8 mouse cellular contexts compared by ENCODE assay signal in the genomic region with DNA sequence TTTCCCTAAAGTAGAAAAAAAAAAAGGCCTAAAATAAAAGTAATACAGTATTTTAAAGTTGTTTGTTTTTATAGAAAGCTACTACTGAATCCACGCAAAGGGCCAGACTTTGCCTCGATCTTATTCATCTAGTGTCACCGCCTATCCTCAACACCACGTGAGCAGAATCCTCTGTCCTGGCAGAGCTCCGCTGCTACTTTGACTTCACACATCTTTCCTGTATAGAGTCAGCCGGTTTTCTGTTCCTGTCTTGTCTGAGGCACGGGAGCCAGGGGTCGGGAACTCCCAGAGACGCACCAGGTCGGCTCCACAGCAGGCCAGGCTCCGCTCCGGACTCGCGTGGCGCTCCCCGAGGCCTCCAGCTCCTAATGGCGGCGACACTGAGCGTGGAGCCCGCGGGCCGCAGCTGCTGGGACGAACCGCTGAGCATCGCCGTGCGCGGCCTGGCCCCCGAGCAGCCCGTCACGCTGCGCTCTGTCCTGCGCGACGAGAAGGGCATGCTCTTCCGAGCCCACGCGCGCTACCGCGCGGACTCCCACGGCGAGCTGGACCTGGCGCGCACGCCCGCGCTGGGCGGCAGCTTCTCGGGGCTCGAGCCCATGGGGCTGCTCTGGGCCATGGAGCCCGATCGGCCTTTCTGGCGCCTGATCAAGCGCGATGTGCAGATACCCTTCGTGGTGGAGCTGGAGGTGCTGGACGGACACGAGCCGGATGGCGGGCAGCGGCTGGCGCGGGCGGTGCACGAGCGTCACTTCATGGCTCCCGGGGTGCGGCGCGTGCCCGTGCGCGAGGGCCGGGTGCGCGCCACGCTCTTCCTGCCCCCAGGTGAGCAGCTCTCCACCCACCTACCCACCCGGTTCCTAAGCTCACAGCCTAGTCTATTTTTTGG. TPM values are rescaled to one million over a fixed set of nuclear protein-coding genes. Genes with fewer than 3 reads are reported as not detected.
DNase-seq lines count a peak whose midpoint lies in the region; ATAC-seq and TF ChIP-seq lines count a peak whose summit lies in the region.
"Not testable (repeated sequence)": the region's sequence is repeated elsewhere in the genome, so short reads cannot be mapped to it uniquely, and the experiment has no call there.

Acot6 (plus strand) TSS at position 51 of the 889 bp plus-strand sequence.

- not testable (repeated sequence) for TF ChIP-seq POLR2A in myocyte (IDR thresholded peaks at IDR 0.05; ENCODE audit: insufficient read length, low read depth)

- DNase-seq in cerebellum, adult 11-12 months = peak; percentile 53
- peak; percentile 56 to 59 for DNase-seq in heart, postnatal 10 days
- peak; percentile 54 for DNase-seq in kidney, postnatal 14 days
- peak; percentile 17 for DNase-seq in liver, embryonic 13.5 days

- H3K27me3 ChIP-seq in forebrain, embryonic 13.5 days; liver, embryonic 13.5 days; myocyte (ENCODE audit: control insufficient read depth, insufficient read depth, insufficient read length); stomach, embryonic 14.5 days (ENCODE audit: control insufficient read depth, insufficient read depth, low read length): not testable (repeated sequence)

- H3K9ac ChIP-seq in forebrain, embryonic 13.5 days = peak within 1 kb of the TSS; percentile 75
- H3K9ac ChIP-seq in liver, embryonic 13.5 days = peak within 1 kb of the TSS; percentile 70
- peak within 1 kb of the TSS; percentile 57 for H3K9ac ChIP-seq in stomach, embryonic 14.5 days (replicated peaks; ENCODE audit: low read depth, low read length)

- not testable (repeated sequence) for H3K4me1 ChIP-seq in forebrain, embryonic 13.5 days; stomach, embryonic 14.5 days (ENCODE audit: control insufficient read depth, insufficient read depth, low read length)
- peaks cover 14% of the 10 kb centered on the region; the same call in 1 of the 2 replicates for H3K4me1 ChIP-seq in liver, embryonic 13.5 days (replicated peaks)

- H3K27ac ChIP-seq in forebrain, embryonic 13.5 days; liver, embryonic 13.5 days; stomach, embryonic 14.5 days (ENCODE audit: low read length): not testable (repeated sequence)

- peak within 1 kb of the TSS; percentile 78 for H3K4me2 ChIP-seq in forebrain, embryonic 13.5 days
- peak within 1 kb of the TSS; percentile 85 for H3K4me2 ChIP-seq in liver, embryonic 13.5 days
- H3K4me2 ChIP-seq in myocyte (ENCODE audit: low read depth) = peak within 1 kb of the TSS; percentile 61
- H3K4me2 ChIP-seq in stomach, embryonic 14.5 days (replicated peaks; ENCODE audit: low read depth, low read length) = peak within 1 kb of the TSS; percentile 49

- peak; percentile 85 for ATAC-seq in CD4-positive, CD25-positive, alpha-beta regulatory T cell, adult 4 months
- ATAC-seq in forebrain, embryonic 13.5 days = peak; percentile 74
- peak; percentile 70 for ATAC-seq in liver, embryonic 13.5 days (ENCODE audit: low read depth)
- peak; percentile 69; the same call in 1 of the 2 replicates for ATAC-seq in stomach, embryonic 14.5 days (ENCODE audit: insufficient number of reproducible peaks, insufficient read depth, low FRiP score, low read depth)

- intact Hi-C loops in heart, postnatal 10 days (cut with DNase I) = not testable (repeated sequence)

- H3K4me3 ChIP-seq in forebrain, embryonic 13.5 days = peak within 1 kb of the TSS; percentile 54
- H3K4me3 ChIP-seq in liver, embryonic 13.5 days (replicated peaks) = peak within 1 kb of the TSS; percentile 64
- H3K4me3 ChIP-seq in myocyte = peak within 1 kb of the TSS; percentile 14
- H3K4me3 ChIP-seq in stomach, embryonic 14.5 days (ENCODE audit: low read depth, low read length) = peak within 1 kb of the TSS; percentile 38

- not testable (repeated sequence) for H3K79me2 ChIP-seq in myocyte (ENCODE audit: control insufficient read depth, insufficient read depth)

- H3K36me3 ChIP-seq in forebrain, embryonic 13.5 days (ENCODE audit: poor library complexity, severe bottlenecking); liver, embryonic 13.5 days; myocyte (ENCODE audit: control insufficient read depth, insufficient read depth); stomach, embryonic 14.5 days (ENCODE audit: control insufficient read depth, insufficient read depth, low read length): not testable (repeated sequence)

- WGBS in forebrain, embryonic 13.5 days = under 1% methylated on average over 47 of the region's 80 CpGs
- WGBS in liver, embryonic 13.5 days (ENCODE audit: insufficient replicate concordance) = under 1% methylated on average over 80 of the region's 80 CpGs
- WGBS in stomach, embryonic 14.5 days = under 1% methylated on average over 74 of the region's 80 CpGs

- H3ac ChIP-seq in myocyte (ENCODE audit: control insufficient read depth, insufficient read length) = peak within 1 kb of the TSS; percentile 22

- H3K9me3 ChIP-seq in forebrain, embryonic 13.5 days (replicated peaks); liver, embryonic 13.5 days (replicated peaks); stomach, embryonic 14.5 days (ENCODE audit: control insufficient read depth, low read depth, low read length): not testable (repeated sequence)

TF ChIP-seq in myocyte, 11 proteins besides CTCF, POLR2A, EP300 and RAD21:
- TF ChIP-seq USF1 (IDR thresholded peaks at IDR 0.05; ENCODE audit: low read depth) = peak; percentile 53
- peak in 1 of 3 experiments; percentile 17 for TF ChIP-seq MYOD1 (IDR thresholded peaks at IDR 0.05; ENCODE audit: control insufficient read depth in 1 of 3, insufficient read length in 2 of 3, low read depth in 2 of 3)

RNA-seq across cellular contexts. Expression of gene Acot6, which starts in this region (rescaled TPM):
- polyA plus RNA-seq in CD4-positive, CD25-positive, alpha-beta regulatory T cell, adult 4 months (2017; shearing (Covaris generic)) = 1 to 10 TPM in 1 of 2 experiments, under 1 TPM in 1; 0.77 to 1.0 TPM
- 0.84 and 0.99 TPM in 2 replicates for polyA plus RNA-seq in forebrain, embryonic 13.5 days (2015; fragmentation: Nextera tagmentation; extraction: Ambion mirVana)
- 1 to 10 TPM; 3.3 to 3.8 TPM for total RNA-seq in heart, postnatal 10 days (2021)
- polyA plus RNA-seq in liver, embryonic 13.5 days (2015; fragmentation: Nextera tagmentation; extraction: Ambion mirVana) = 0.40 and 0.51 TPM in 2 replicates
- 1.2 TPM for polyA plus RNA-seq in myocyte (2012; fragmentation: generic; extraction: Trizol)
- 1.7 and 2.5 TPM in 2 replicates for polyA plus RNA-seq in stomach, embryonic 14.5 days (2014; fragmentation: Nextera tagmentation; extraction: Ambion mirVana)

Comparison
In these comparisons a context has a peak if more than half of its experiments do, and no peak if none do; other contexts are left out.
1. Peak in ATAC-seq, H3K4me3 ChIP-seq, H3K9ac ChIP-seq and H3K4me2 ChIP-seq in forebrain, embryonic 13.5 days; RNA of the gene not detected or under 1 TPM.
2. Peak in DNase-seq, ATAC-seq, H3K4me3 ChIP-seq, H3K9ac ChIP-seq and H3K4me2 ChIP-seq in liver, embryonic 13.5 days; RNA of the gene not detected or under 1 TPM.
3. H3K4me3 ChIP-seq: peak in every context shown above with its lines; median percentile 64 in liver, embryonic 13.5 days; 54 in forebrain, embryonic 13.5 days; 38 in stomach, embryonic 14.5 days; 14 in myocyte.